12 mouse cellular contexts compared by ENCODE assay signal in genomic region chr1:52079724-52080367, GRCm38 (mm10). TPM values are rescaled to one million over a fixed set of nuclear protein-coding genes. Genes with fewer than 3 reads are reported as not detected.
DNase-seq lines count a peak whose midpoint lies in the region; ATAC-seq lines count a peak whose summit lies in the region.
"Had no signal": no experiment of that assay in that cellular context is flagged by ENCODE, and none has a peak within 500 bp of the region (broad histone marks: within the 10 kb centered on the region; RNA-seq: fewer than 3 reads in every experiment).

No protein-coding gene starts in this region.

- 12% methylated on average over 10 of the region's 10 CpGs for WGBS in hindbrain, embryonic 11.5 days
- WGBS in midbrain, embryonic 12.5 days = 3% methylated on average over 10 of the region's 10 CpGs

- peak; percentile 34 to 59 for DNase-seq in cerebellum, postnatal 10 days
- DNase-seq in cerebellum, adult 8-10 months = no peak
- peak; percentile 51 for DNase-seq in embryo, embryonic 10 days (ENCODE audit: low spot score)
- peak; percentile 51 for DNase-seq in hindbrain, embryonic 11.5 days (ENCODE audit: low spot score)
- DNase-seq in frontal cortex, postnatal 10 days (ENCODE audit: low spot score in 2 of 2) = no peak
- DNase-seq in gastrocnemius, postnatal 10 days = no peak
- no peak for DNase-seq in left cerebral cortex, postnatal 25 days (ENCODE audit: low spot score in 2 of 2)
- DNase-seq: gastrocnemius, postnatal 25 days; heart, postnatal 14 days; kidney, postnatal 10 days; lung, postnatal 36 days had no signal

- H3K4me1 ChIP-seq in hindbrain, embryonic 11.5 days (replicated peaks; ENCODE audit: control insufficient read depth, insufficient read depth, low read length) = no peaks in the 10 kb centered on the region
- H3K4me1 ChIP-seq in midbrain, embryonic 12.5 days = peaks cover 24% of the 10 kb centered on the region

- no peak overlapping the region for H3K4me3 ChIP-seq in hindbrain, embryonic 11.5 days (ENCODE audit: low read depth, low read length)
- H3K4me3 ChIP-seq in midbrain, embryonic 12.5 days = no peak overlapping the region

- no peaks in the 10 kb centered on the region for H3K9me3 ChIP-seq in hindbrain, embryonic 11.5 days (ENCODE audit: control insufficient read depth, low read length)
- H3K9me3 ChIP-seq in midbrain, embryonic 12.5 days = no peaks in the 10 kb centered on the region

- intact Hi-C loops in left cerebral cortex, postnatal 25 days (cut with DNase I) = no loop called here

- peak; percentile 78 for ATAC-seq in hindbrain, embryonic 11.5 days (ENCODE audit: low FRiP score)
- ATAC-seq in midbrain, embryonic 12.5 days (ENCODE audit: low FRiP score, low read depth) = peak; percentile 99

- no peak overlapping the region for H3K4me2 ChIP-seq in hindbrain, embryonic 11.5 days (replicated peaks; ENCODE audit: low read depth, low read length)
- H3K4me2 ChIP-seq in midbrain, embryonic 12.5 days (replicated peaks) = peak overlapping the region; percentile 24

- H3K27me3 ChIP-seq in hindbrain, embryonic 11.5 days (ENCODE audit: control insufficient read depth, insufficient read depth, low read length) = no peaks in the 10 kb centered on the region; the same call in 1 of the 2 replicates
- H3K27me3 ChIP-seq in midbrain, embryonic 12.5 days = no peaks in the 10 kb centered on the region

- H3K36me3 ChIP-seq in hindbrain, embryonic 11.5 days (ENCODE audit: control insufficient read depth, insufficient read depth, low read length) = no peaks in the 10 kb centered on the region
- no peaks in the 10 kb centered on the region for H3K36me3 ChIP-seq in midbrain, embryonic 12.5 days

- H3K27ac ChIP-seq in hindbrain, embryonic 11.5 days (ENCODE audit: low read depth, low read length) = no peak overlapping the region
- peak overlapping the region; percentile 43 for H3K27ac ChIP-seq in midbrain, embryonic 12.5 days (replicated peaks)

- no peak overlapping the region for H3K9ac ChIP-seq in hindbrain, embryonic 11.5 days (ENCODE audit: low read depth, low read length)
- H3K9ac ChIP-seq in midbrain, embryonic 12.5 days (replicated peaks) = no peak overlapping the region

RNA-seq across cellular contexts. Expression of gene Stat1, which starts 39.4 kb away (rescaled TPM):
- 18.0 and 20.1 TPM in 2 replicates for polyA plus RNA-seq in hindbrain, embryonic 11.5 days (2014; fragmentation: Nextera tagmentation; extraction: Ambion mirVana)
- 14.2 and 14.7 TPM in 2 replicates for polyA plus RNA-seq in midbrain, embryonic 12.5 days (2016; fragmentation: Nextera tagmentation; extraction: Ambion mirVana)
- total RNA-seq in gastrocnemius, postnatal 10 days (2021) = 10 to 100 TPM; 12.5 to 15.4 TPM
- 10 to 100 TPM; 16.2 to 17.4 TPM for total RNA-seq in left cerebral cortex, postnatal 25 days (2021)

Comparison
In these comparisons a context has a peak if more than half of its experiments do, and no peak if none do; other contexts are left out.
1. DNase-seq: peak in cerebellum, postnatal 10 days (2 of 2), embryo, embryonic 10 days (single experiment) and hindbrain, embryonic 11.5 days (single experiment); none in cerebellum, adult 8-10 months (single experiment), frontal cortex, postnatal 10 days (0 of 2), gastrocnemius, postnatal 10 days (single experiment) and left cerebral cortex, postnatal 25 days (0 of 2).